8 mouse cellular contexts compared by ENCODE assay signal in genomic region chr12:80885301-80886288, GRCm38 (mm10). TPM values are rescaled to one million over a fixed set of nuclear protein-coding genes. Genes with fewer than 3 reads are reported as not detected.
A peak's percentile ranks its signal among the peaks of the same experiment; 100 is the strongest.
DNase-seq lines count a peak whose midpoint lies in the region; ATAC-seq lines count a peak whose summit lies in the region.

No protein-coding gene starts in this region.

- H3K9ac ChIP-seq in heart, embryonic 16.5 days (ENCODE audit: low read length): no peak overlapping the region

- no peaks in the 10 kb centered on the region for H3K36me3 ChIP-seq in heart, embryonic 16.5 days (ENCODE audit: control insufficient read depth, insufficient read depth)

- DNase-seq in adrenal gland, adult (ENCODE audit: inconsistent age in 2 of 2, low spot score in 1 of 2): peak; percentile 59 to 79
- DNase-seq in adrenal gland, postnatal 4 days (ENCODE audit: low spot score in 2 of 2): no peak
- peak; percentile 28 for DNase-seq in embryo, embryonic 9.5 days (ENCODE audit: extremely low spot score)
- peak; percentile 40 for DNase-seq in large intestine, adult 2 months (ENCODE audit: low read depth, low spot score)
- no peak for DNase-seq in right cerebral cortex, postnatal 36 days (ENCODE audit: low spot score in 2 of 2)
- DNase-seq in spleen, postnatal 4 days (ENCODE audit: low spot score in 2 of 2): no peak

- no peak overlapping the region for H3K27ac ChIP-seq in heart, embryonic 16.5 days (ENCODE audit: low read length)

- 29% methylated on average over 15 of the region's 15 CpGs for WGBS in heart, embryonic 16.5 days
- 27% methylated on average over 15 of the region's 15 CpGs for WGBS in large intestine, adult 2 months

- H3K4me2 ChIP-seq in heart, embryonic 16.5 days (ENCODE audit: low read depth, low read length): peak overlapping the region; percentile 47

- ATAC-seq in heart, embryonic 16.5 days (replicated peaks; ENCODE audit: extremely low read depth, insufficient read depth, low FRiP score): peak; percentile 61
- peak; percentile 63 for ATAC-seq in megakaryocyte-erythroid progenitor cell, adult 5-6 weeks (replicated peaks; ENCODE audit: low FRiP score, low TSS enrichment, poor library complexity, severe bottlenecking)

- H3K27me3 ChIP-seq in heart, embryonic 16.5 days (ENCODE audit: control insufficient read depth, insufficient read depth, low read length): no peaks in the 10 kb centered on the region

- H3K4me1 ChIP-seq in heart, embryonic 16.5 days (ENCODE audit: control insufficient read depth, insufficient read depth, low read length): peaks cover 4% of the 10 kb centered on the region; the same call in 1 of the 2 replicates

- H3K9me3 ChIP-seq in heart, embryonic 16.5 days (replicated peaks; ENCODE audit: control insufficient read depth, low read length): peaks cover 6% of the 10 kb centered on the region

- peak overlapping the region; percentile 17 for H3K4me3 ChIP-seq in heart, embryonic 16.5 days (ENCODE audit: low read length)

RNA-seq across cellular contexts. Expression of gene Srsf5, which starts 59.7 kb away (rescaled TPM):
- total RNA-seq in adrenal gland, postnatal 4 days (2021): 100 to 1,000 TPM; 590 to 658 TPM
- polyA plus RNA-seq in heart, embryonic 16.5 days (2015; fragmentation: Nextera tagmentation; extraction: Ambion mirVana): 318 and 345 TPM in 2 replicates
- 164 and 292 TPM in 2 replicates for polyA plus RNA-seq in large intestine, adult 2 months (2012; rRNA removed)
- total RNA-seq in megakaryocyte-erythroid progenitor cell, adult 5-6 weeks (2014; fragmentation: Nextera tagmentation): 313 and 330 TPM in 2 replicates
- total RNA-seq in megakaryocyte-erythroid progenitor cell, adult 5-6 weeks (2017): 760 and 1,064 TPM in 2 replicates

Comparison
In these comparisons a context has a peak if more than half of its experiments do, and no peak if none do; other contexts are left out.
1. DNase-seq: peak in adrenal gland, adult (2 of 2), embryo, embryonic 9.5 days (single experiment) and large intestine, adult 2 months (single experiment); none in adrenal gland, postnatal 4 days (0 of 2), right cerebral cortex, postnatal 36 days (0 of 2) and spleen, postnatal 4 days (0 of 2).